Mouse (Mus musculus) monocyte, adult 2 months (primary cell): ENCODE measurements at regions not wholly inside any gene's neighbourhood (a gene's known extent, or its start where the extent isn't known, plus 50 kb on each side); places are given as distances from the start of the nearest gene placed in this dataset.

Experiments
- DNase-seq, 2 experiments: peaks; one replicate each; pipeline ENCODE4 v3.0.0; 2022; ENCODE audit warnings: low spot score in 2 of 2, low read depth in 1 of 2

GRCm38 (mm10) chr9:61257488-61257887 is 114.7 kb upstream of the Tle3 start:
- DNase-seq, result no peak

GRCm38 (mm10) chr9:61258100-61258499 is 114.1 kb upstream of the Tle3 start:
- no peak for DNase-seq

- no peak for DNase-seq
These were observed 112.6 kb upstream of the Tle3 start for GRCm38 (mm10) chr9:61259421-61260174.

- no peak for DNase-seq
These were observed 110.9 kb upstream of the Tle3 start for GRCm38 (mm10) chr9:61261263-61261662.

GRCm38 (mm10) chr9:61261739-61262333 is 110.3 kb upstream of the Tle3 start:
- DNase-seq, result no peak

DNA sequence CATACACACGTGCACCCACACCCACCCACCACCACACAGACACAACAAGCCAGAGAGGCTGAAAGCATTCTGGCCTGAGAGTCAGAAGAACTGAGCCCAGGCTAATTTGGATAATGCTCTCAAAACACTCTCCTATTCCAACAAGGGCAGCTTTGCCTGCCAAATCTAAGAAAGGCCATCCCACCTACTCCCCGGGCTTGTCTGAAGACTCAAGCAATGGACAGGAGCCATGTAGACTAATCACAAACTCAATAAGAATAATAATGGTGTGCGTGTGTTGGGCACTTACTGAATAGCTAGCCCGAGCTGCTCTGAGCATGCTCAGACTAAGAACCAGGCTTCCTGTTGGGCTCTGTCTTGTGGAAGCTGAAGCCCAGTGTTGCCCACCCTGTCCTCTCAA is 108.8 kb upstream of the Tle3 start:
- DNase-seq, result no peak

GRCm38 (mm10) chr9:61265466-61265865 is 106.7 kb upstream of the Tle3 start:
- no peak for DNase-seq

DNA sequence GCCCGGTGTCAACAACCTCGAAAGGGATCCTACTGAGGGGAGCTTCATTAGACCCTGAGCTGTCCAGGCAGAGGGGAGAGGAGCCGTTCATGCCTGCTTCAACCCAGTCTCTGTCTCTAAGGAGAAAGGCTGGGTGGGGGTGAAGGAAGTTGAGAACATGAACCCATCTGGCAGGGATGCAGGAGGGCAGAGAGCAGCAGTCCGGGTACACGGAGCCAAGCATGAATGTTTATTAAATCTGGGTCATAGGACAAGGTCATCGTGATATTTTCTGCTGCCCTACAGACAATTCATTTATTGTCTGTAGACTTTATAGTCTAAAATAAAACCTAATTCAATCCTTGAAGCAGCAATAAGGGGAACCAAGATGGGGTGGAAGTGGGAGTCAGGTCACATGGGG is 105.2 kb upstream of the Tle3 start:
- no peak for DNase-seq

DNA sequence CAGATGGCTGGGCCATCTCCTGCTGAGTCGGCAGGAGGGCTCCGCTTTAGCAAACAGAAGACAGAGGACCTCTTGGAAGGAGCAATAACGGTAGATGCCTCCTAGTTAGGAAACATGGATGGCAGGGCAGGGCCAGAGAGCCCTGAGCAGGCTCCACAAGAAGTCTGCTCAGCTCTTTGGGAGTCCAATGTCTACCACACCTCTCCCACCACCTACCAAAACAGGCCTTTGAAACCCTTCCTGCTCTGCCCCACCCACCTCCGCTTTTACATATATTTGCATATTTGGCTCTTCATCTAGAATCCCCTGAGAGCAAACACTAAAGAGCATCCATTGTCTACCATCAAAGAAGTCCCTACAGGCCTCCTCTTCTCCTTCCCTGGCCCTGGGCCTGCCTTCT is 104.6 kb upstream of the Tle3 start:
- DNase-seq, result no peak

DNA sequence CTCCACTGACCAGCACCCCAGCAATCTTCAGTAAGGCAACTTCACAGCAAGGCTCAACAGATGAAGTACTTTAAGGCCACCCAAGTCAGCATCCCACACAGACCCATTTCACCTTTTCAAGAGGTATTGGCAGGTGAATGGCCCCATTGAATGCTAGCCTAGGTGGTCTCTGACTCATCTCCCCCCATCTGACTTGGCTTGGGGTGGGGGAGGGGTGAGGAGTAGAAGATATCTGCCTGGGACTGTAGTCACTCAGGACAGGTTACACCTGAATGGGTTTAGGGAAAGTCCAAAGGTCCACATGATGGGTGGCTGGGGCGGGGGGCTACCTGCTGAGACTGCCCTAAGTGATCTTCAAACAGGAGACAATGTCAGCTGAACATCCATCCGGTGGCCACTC is 104.0 kb upstream of the Tle3 start:
- DNase-seq, result no peak

- no peak for DNase-seq
These were observed 103.5 kb upstream of the Tle3 start for GRCm38 (mm10) chr9:61268681-61269080.

GRCm38 (mm10) chr9:61269151-61269870 is 102.9 kb upstream of the Tle3 start:
- DNase-seq, result no peak

- DNase-seq, result no peak
These were observed 100.9 kb upstream of the Tle3 start for GRCm38 (mm10) chr9:61271243-61271642.

GRCm38 (mm10) chr9:61271769-61272352 is 100.3 kb upstream of the Tle3 start:
- no peak for DNase-seq

DNA sequence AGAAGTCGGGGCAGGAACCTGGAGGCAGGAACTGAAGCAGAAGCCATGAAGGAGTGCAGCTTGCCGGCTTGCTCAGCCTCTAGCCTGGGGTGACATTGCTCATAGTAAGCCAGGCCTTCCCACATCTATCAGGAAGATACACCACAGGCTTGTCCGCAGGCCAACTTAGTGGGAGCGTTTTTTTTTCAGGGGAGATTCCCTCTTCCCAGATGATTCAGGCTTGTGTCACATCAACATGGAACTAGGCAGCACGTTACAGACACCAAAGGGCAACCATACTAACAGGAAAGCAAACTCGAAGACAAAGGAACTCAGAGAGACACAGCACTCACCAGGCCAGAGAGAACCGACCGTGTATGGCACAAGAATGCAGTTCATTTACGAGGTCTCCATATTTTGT is 98.1 kb upstream of the Tle3 start:
- no peak for DNase-seq

DNA sequence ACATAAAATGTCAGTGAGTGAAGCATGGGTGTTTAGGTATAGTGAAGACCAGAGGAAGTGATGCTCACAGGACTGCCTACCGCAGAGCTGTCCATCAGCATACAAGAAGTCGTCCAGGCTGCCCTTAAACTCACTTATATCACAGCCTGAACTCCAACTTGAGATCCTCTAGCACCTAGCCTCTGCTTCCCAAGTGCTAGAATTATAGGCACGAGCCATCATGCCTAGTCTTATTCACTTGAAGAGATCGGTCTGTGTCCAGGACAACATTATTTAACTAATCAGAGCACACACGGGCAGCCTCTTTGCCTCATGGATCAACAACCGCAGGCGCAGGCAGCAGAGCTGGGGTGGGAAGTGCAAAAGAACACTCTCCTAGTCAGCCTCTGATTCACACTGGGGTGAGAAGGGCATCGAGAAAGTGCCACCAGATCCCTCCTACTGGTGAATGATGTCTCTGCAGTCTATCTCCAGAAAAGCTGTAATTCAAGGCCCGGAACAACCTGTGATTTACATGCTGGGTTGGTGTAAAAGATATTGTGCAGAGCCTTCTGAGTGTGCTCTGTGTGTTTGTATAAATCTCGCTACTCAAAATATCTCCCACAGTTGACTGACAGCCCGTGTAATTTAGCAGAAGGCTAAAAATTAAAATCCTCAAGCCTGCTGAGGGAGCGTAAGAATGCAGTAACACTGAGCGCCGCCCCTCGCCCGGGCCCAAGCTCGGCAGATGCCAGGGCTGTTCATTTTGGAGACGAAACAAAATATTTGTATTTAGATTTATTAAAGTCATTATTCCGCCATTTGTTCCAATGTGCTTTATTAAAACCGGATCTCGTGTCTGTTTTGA is 94.6 kb upstream of the Tle3 start:
- DNase-seq, result peak; percentile 24 to 34

GRCm38 (mm10) chr9:61278216-61278758 is 93.9 kb upstream of the Tle3 start:
- no peak for DNase-seq

GRCm38 (mm10) chr9:61279044-61279543 is 93.1 kb upstream of the Tle3 start:
- no peak for DNase-seq

DNA sequence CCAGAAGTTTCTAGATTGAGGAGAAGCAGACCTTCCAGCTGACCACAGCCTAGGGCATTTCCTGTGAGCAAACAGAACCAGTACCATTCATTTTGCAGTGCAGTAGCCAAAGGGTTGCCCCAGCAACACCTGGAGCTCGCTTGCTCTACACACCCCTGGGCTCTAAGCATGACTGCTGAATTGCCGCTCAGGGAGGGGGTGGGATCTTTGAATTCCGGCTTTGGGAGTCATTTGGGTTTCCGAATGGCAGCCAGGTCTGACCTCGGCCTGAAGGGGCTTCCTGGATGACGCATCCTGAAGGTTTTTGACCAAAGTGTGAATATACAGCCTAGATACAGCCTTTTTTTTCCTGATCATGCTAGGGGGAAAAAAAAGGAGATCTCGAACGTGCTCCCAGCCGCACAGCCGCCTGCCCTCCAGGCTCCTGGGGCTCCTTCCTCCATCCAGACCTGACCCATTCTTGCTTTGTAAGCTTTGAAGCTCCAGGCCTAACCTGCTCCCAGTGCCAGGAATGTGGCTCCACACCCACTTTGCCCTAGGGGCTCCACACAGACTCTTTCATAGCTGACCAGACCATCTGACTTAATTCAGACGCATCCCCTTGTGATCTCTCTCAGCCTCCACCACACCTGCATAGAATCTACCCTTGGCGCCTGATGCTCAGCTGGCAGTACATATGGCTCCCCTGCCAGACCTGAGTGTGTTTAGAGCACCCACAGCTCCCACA is 91.1 kb upstream of the Tle3 start:
- no peak for DNase-seq

GRCm38 (mm10) chr9:61283311-61283710 is 88.9 kb upstream of the Tle3 start:
- DNase-seq, result no peak
